Comparison of ENCODE assay signal across 9 mouse cellular contexts in the genomic region with DNA sequence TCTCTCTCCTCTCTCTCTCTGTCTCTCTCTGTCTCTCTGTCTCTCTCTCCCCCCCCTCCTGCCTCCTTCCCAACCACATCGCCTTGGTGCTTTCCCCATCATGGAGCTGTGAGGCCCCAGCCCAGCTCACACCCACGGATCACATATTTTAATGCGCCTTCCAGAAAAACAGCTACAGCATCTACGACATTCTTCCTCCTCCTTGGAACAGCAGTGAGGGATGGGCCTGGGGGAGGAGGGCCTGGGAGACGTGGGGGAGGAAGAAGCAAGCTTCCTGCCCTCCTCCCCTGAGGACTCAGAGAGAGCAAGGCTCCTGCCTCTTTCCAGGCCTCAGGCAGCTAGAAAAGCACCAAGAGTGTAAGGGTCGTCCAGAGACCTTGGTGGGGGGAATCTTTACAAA. TPM values are rescaled to one million over a fixed set of nuclear protein-coding genes. Genes with fewer than 3 reads are reported as not detected.
A peak's percentile ranks its signal among the peaks of the same experiment; 100 is the strongest.
DNase-seq lines count a peak whose midpoint lies in the region; ATAC-seq and TF ChIP-seq lines count a peak whose summit lies in the region.
"Had no signal": no experiment of that assay in that cellular context is flagged by ENCODE, and none has a peak within 500 bp of the region (broad histone marks: within the 10 kb centered on the region; RNA-seq: fewer than 3 reads in every experiment).

No protein-coding gene starts in this region.

- no peak for TF ChIP-seq POLR2A in kidney, adult 2 months (IDR thresholded peaks at IDR 0.05; ENCODE audit: low read depth, low read length)

- no peak overlapping the region for H3K4me2 ChIP-seq in midbrain, embryonic 11.5 days

- no peak overlapping the region for H3K4me3 ChIP-seq in kidney, adult 2 months (ENCODE audit: insufficient read depth, low read depth, low read length)
- H3K4me3 ChIP-seq in midbrain, embryonic 11.5 days (ENCODE audit: low read depth, low read length), result no peak overlapping the region

- H3K9me3 ChIP-seq in midbrain, embryonic 11.5 days (ENCODE audit: control insufficient read depth, low read length), result no peaks in the 10 kb centered on the region

- H3K27ac ChIP-seq in kidney, adult 2 months (ENCODE audit: insufficient read depth, low read depth, low read length), result peak overlapping the region; percentile 47
- H3K27ac ChIP-seq in midbrain, embryonic 11.5 days (ENCODE audit: low read depth, low read length), result no peak overlapping the region
- H3K27ac ChIP-seq: macrophage had no signal

- H3K4me1 ChIP-seq in kidney, adult 2 months (ENCODE audit: control insufficient read depth, insufficient read depth, low read length), result no peaks in the 10 kb centered on the region
- no peaks in the 10 kb centered on the region for H3K4me1 ChIP-seq in midbrain, embryonic 11.5 days (ENCODE audit: control insufficient read depth, insufficient read depth, low read length)

- H3K9ac ChIP-seq in midbrain, embryonic 11.5 days (ENCODE audit: low read length), result no peak overlapping the region

- 41% methylated on average over 6 of the region's 6 CpGs for WGBS in kidney, adult 2 months
- 62% methylated on average over 6 of the region's 6 CpGs for WGBS in midbrain, embryonic 11.5 days

- DNase-seq in kidney, adult 2 months, result peak; percentile 55
- DNase-seq in kidney, adult 18-20 months, result no peak
- peak; percentile 73 to 75 for DNase-seq in frontal cortex, postnatal 36 days (ENCODE audit: low spot score in 2 of 2)
- DNase-seq in kidney, postnatal 14 days, result peak; percentile 69
- DNase-seq in right cerebral cortex, postnatal 36 days (ENCODE audit: low spot score in 2 of 2), result peak; percentile 63 to 87
- DNase-seq in spleen, postnatal 4 days (ENCODE audit: low spot score in 2 of 2), result no peak
- no peak for DNase-seq in midbrain, embryonic 11.5 days (ENCODE audit: low spot score, missing footprints)

- no peaks in the 10 kb centered on the region for H3K36me3 ChIP-seq in kidney, adult 2 months (ENCODE audit: control insufficient read depth, insufficient read depth, low read length)
- H3K36me3 ChIP-seq in midbrain, embryonic 11.5 days (ENCODE audit: control insufficient read depth, insufficient read depth, low read length), result no peaks in the 10 kb centered on the region

- ATAC-seq in megakaryocyte, adult 5-6 weeks (ENCODE audit: poor library complexity, severe bottlenecking), result no peak
- ATAC-seq in midbrain, embryonic 11.5 days (ENCODE audit: low FRiP score), result no peak

- no peaks in the 10 kb centered on the region for H3K27me3 ChIP-seq in kidney, adult 2 months (replicated peaks; ENCODE audit: control insufficient read depth, insufficient read depth, low read length)
- no peaks in the 10 kb centered on the region for H3K27me3 ChIP-seq in midbrain, embryonic 11.5 days (ENCODE audit: control insufficient read depth, insufficient read depth, low read length)

- no peak for TF ChIP-seq CTCF in kidney, adult 2 months (conservative IDR thresholded peaks at IDR 0.05; ENCODE audit: insufficient read depth, insufficient read length, low read depth, low read length)

RNA-seq across cellular contexts. Expression of gene Neurl1b, which starts 17.3 kb away (rescaled TPM):
- 22.0 and 28.7 TPM in 2 replicates for polyA plus RNA-seq in kidney, adult 2 months (2012; rRNA removed)
- total RNA-seq in megakaryocyte, adult 5-6 weeks (2015), result 6.8 and 8.5 TPM in 2 replicates
- total RNA-seq in megakaryocyte, adult 5-6 weeks (2017), result 6.9 and 8.6 TPM in 2 replicates
- 0.18 and 0.46 TPM in 2 replicates for polyA plus RNA-seq in midbrain, embryonic 11.5 days (2014; fragmentation: Nextera tagmentation; extraction: Ambion mirVana)

Comparison
In these comparisons a context has a peak if more than half of its experiments do, and no peak if none do; other contexts are left out.
1. DNase-seq: peak in kidney, adult 2 months (single experiment), frontal cortex, postnatal 36 days (2 of 2), kidney, postnatal 14 days (single experiment) and right cerebral cortex, postnatal 36 days (2 of 2); none in kidney, adult 18-20 months (single experiment), spleen, postnatal 4 days (0 of 2) and midbrain, embryonic 11.5 days (single experiment).
2. RNA of gene Neurl1b, which starts 17.3 kb away (polyA plus RNA-seq): 22.0 to 28.7 TPM in kidney, adult 2 months; 0.18 to 0.46 TPM in midbrain, embryonic 11.5 days; every median in the first group is over 10 times any median in the second.